Mouse (Mus musculus) layer of hippocampus, adult 11-12 months (tissue): ENCODE measurements around the gene Acsf3.
A peak's percentile ranks its signal among the peaks of the same experiment; 100 is the strongest.

Source experiments
- DNase-seq: peaks from one replicate; pipeline ENCODE4 v3.0.0; 2022; ENCODE audit warnings: low spot score

The Acsf3 gene

DNA sequence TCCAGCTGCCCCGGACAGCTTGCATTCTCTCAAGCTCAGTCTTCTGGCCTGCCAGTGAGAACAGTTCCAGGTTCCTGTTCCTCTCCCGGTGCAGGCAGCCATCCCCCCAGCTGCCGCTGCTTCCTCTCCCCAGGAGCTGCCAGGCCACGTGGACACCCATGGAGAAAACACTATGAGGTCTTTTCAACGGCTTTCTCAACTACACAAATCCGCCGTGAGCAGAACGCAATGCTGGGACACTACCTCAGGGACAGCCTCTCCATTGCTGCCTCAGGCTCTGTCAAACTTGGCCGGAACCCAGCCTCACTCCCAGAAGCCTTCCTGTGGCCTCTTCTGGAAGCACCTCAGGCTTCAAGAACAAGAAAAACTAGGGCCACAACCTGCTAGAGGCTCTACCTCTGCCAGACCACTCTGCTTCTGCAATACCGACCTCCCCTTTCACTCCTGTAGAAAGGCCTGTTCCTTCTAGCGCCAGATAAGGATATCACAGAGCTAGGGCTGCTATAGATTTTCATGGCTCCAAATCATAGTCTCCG lies 12.5 kb upstream of the Acsf3 start:
- peak; percentile 25 for DNase-seq

DNA sequence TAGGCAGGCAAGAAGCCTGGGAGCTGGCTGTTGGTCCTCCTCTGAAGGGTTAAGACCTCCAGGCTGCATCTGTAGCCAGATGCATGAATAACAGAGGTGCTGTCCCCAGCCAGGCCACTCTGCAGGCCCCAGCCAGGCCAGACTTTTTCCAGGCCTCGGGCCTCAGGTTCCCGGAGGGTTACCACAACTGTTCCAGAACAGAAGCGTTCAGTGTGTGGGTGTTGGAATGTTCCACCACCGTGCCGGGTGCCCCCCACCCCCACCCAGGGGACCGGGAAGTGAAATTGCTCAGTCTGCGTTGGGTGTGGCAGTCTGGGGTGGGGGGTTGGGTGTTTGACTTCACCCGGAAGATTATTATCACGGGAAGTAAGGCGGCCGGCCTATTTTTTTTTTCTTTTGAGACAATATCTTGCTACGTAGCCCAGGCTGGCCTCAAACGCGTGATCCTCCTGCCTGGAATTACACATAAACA lies 12.0 kb upstream of the Acsf3 start:
- no peak for DNase-seq

DNA sequence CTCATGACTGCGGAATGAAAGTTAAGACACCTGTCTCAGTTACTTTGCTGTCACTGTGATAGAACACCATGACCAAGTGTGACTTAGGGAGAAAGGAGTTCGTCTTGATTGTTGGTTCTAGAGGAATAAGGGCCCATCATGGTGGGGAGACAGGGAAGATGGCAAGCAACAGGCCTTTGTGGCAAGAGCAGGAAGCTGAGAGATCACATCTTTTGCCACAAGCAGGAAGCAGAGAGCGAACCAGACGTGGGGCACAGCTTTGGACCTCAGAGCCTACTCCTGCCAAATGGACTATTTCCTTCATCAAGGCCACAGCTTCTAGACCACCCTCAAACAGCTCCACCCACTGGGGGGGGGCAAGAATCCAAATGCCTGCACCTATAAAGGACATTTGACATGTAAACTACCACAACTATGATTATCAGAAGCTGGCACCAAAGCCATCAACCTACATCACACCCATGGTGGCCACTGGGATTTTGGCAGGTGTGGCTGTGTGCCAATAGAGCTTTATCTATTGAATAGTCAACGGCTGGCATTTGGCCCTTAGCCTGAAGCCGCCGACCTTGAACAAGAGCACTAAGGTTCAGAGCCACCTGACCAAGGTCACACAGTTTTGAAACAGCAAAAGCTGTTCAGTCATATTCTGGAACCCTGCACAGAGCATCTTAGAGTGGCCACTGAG lies 10.4 kb upstream of the Acsf3 start:
- DNase-seq: no peak

DNA sequence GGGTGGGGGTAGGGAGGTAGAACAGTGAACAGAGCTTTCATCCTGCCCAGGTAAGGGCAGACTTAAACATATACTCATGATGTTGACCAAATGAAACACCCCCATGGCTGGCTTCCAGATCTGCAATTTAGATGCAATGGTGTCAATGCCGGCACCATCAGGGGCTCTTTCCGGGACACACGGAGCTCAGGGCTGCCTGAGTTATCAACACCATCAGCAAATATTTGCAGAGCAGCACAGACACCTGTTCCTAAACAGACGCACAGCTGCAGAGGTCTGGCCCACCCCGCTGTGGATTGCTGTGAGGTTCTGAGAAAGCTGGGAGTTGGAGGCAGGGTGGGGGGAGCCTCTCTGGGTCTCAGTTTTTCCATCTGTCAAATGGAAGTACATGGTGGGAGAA lies 9.1 kb upstream of the Acsf3 start:
- DNase-seq: no peak

DNA sequence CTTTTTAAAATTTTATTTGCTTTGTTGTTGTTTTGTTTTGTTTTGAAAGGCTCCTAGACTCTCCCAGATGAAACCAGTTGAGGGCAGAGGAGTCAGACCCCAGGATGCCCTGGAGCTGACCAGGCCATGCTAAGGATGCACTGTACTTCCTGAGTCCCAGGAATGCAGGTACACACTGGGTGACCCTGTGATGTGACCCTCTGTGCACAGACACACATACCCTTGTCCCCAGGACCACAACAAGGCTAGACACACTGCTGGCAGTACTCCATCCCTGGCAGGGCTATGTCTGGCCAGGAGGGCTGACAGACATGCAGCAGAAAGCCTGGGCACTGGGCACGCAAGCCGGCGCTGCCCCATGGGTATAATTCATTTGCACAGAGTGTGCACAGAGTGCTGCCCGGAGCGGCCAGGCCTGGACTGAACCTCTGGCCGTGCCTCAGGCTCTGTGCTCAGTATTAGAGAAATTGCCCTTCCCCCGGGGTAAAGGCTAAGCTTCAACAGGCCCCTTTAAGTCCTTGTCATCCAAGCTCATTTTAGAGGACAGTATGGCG lies 8.6 kb upstream of the Acsf3 start:
- DNase-seq: no peak

DNA sequence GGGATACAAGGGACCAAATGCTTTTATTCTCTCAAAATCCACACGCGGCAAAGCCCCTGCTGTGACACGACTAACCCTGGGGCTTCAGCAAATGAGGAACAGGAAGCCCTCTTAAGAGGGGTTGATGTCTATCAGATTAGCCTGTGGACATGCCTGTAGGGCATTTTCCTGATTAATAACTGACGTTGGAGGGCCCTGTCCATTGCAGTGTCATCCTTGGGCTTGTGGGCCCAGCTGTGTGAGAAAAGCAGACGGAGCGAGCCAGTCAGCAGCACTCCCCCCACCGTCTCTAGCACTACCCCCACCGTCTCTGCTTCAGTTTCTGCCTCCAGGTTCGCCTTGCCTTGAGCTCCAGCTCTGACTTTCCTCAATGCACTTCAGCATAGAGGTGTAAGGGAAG lies 8.1 kb upstream of the Acsf3 start:
- no peak for DNase-seq

DNA sequence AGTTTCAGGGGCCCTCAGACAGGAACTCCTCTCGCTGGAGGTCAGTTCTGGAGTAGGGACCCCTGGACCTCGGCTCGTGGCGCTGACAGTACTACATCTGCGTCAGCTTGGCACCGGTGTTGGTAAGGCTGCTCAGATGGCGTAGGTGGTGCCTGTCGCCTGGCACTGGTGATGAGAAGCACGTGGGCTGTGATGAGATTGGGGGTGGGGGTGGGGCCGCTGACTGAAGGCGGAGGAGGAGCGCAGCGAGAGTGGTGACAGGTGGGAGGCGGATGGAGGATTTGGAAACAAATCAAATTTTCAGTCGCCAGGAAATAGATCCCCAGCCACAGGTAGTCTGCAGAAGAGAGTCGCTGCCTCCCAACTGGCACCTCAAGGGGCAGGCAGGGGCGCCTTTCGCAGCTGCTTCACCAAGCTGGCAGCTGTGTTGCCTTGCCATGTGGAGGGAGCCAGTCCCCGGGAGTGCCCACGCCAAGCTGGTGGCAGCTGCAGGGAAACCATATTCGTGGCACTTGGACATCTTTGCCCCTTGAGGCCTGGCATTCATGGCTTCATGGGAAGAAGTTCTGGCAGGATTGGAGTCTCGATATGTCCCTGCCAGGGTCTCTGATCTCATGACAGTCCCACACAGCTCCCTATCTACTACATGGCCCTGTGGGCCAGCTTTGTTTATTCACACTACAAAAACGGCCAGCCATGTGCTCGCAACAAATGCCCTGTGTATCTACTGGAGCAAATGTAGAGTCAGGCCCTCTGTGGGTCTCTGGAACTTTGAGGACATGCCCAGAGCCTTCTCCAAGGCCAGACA lies 5.8 kb upstream of the Acsf3 start:
- peak; percentile 64 for DNase-seq

- no peak for DNase-seq
Measured at GRCm38 (mm10) chr8:122772431-122773060, 2.7 kb upstream of the Acsf3 start.

- no peak for DNase-seq
Measured at GRCm38 (mm10) chr8:122777701-122778100, 2.4 kb downstream of the Acsf3 start.

DNA sequence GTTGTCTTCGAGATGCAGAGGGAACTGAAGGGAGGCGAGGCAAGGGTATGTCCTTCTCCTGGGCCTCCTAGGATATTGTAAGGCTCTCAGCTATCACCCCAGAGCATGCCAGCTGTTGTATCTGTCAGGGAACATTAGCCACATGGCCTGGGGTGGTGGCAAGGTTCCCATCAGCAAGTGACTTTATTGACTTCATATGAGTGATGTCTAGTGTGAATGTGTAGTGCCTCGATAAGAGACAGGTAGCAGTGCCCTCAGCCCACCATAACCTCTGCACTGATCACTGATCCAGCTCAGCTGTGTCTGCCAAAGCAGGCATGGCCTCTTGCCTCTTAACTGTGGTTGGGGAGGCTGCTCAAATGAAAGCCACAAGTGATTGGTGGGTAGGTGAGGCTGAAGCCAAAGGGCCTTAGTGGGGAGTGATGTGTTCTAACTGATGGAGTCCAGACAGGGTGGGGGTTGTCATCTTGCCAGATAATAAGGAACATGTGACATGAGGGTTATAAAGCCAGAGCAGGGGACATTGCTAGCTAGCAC lies 3.5 kb downstream of the Acsf3 start:
- DNase-seq: no peak

DNA sequence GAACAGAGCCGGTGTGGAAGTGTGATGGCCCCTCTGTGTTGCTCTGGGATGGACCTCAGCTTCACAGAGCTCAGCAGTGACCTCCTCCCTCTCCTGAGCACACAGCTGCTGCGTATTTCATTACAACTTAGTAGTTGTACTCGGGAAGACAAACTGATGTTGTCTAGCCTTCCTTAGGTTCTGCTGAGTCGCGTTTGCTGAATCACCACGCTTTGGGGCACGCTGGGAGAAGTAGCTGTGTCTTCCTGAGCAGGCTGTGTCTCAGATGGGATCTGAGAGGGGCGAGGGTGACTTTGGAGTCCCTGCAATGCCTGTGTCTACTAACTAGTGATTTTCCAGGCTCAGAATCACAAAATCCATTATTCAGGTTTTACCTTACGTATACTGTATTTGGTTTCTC lies 4.0 kb downstream of the Acsf3 start:
- no peak for DNase-seq

- no peak for DNase-seq
Measured at GRCm38 (mm10) chr8:122784756-122785155, 9.5 kb downstream of the Acsf3 start.

- no peak for DNase-seq
Measured at GRCm38 (mm10) chr8:122789796-122790195, 14.5 kb downstream of the Acsf3 start.

DNA sequence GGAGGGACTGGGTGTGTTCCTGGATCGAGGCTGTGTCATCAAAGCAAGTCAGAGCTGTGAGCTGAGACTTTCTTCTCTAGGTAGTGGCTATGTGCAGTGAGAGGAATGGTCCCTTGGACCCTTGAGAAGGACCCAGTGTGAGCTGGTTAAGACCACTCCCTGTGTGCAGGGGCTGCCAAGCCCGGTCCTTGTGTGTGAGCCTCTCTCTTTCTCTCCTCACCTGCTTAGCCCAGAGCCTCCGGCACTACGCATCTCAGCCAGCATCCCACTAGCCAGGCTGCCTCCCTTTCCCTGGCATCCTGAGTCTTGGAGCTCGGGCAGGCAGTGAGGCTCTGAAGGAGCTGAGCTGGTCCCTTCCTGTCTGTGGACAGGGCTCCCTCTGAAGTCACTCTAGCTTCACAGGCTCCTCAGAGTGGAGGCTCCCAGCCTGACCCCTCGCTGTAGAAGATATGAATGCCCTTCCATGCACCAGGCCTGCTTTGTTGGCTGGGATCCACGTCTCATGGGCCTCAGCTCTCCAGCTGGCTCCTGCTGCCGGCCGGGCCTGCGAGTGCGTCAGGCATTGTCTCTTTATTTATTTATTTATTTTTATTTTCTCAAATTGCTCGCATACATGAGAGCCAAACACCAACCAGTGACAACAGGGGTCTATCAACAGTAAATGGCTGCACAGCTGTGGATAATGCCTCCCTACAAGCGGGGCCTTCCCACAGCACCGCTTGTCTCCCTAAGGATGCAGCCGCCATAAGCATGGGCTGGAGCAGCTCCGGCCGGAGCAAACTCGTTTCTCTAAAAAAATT lies 18.3 kb downstream of the Acsf3 start:
- peak; percentile 40 for DNase-seq

- DNase-seq: no peak
Measured at GRCm38 (mm10) chr8:122794175-122794454, 18.8 kb downstream of the Acsf3 start.

DNA sequence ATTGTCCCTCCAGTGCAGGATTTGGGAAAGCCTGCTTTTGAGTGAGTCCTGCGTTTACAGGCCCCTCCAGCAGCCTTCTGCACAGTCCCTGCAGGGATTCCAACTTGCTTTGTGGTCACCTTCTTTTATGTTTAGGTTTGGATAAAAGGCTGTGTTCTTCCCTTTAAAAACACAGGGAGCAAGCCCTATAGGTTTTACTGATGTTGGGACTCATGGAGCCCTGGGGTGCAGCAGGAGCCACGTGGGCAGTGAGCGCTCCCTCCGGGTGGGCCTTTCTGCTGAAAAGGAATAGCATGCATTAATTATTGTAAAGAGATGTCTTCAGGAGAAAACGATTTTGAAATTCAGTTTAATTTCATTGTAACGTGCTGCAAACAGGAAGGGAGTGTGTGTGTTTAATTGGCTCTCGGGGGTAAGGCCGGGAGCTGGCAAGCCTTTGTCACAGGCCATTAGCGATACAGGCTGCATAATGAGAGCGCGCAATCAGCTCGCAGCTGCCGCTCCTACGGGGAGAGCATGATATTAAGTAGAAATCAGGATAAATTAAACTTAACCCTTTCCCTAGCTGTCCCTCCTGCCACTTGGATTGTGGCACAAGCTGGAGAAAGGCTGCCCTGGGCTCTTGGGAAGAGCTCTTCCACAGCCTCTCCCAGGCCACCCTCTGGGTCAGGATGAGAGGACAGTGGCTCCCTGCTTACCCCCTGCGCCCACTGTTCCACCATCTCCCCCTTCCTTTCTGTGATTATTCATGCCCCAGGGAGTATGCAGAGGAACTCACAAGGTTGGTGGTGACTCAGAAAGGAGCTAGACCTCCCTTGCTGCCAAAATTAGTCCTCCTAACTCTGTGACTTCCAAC lies 28.8 kb downstream of the Acsf3 start:
- DNase-seq: no peak

DNA sequence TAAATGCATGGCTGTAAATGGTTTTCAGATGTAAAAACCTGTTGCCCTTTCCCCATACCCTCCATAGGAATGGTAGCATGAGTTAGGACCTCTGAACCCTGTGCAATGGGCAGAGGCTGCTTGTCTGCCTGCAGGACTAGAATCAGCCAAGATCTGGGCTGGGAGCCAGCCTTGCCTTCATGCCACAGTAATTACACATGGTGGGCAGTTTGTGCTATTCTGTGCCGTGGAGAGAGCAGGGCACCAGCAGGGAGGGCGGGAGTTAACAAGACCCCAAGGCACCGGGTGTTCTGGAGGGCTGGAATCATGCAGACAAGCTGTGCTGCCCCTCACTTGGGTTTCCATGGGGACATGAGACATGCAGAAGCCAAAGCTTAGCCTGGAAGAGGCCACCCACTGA lies 30.1 kb downstream of the Acsf3 start:
- peak; percentile 36 for DNase-seq

GRCm38 (mm10) chr8:122806956-122807538 lies 31.8 kb downstream of the Acsf3 start:
- no peak for DNase-seq

GRCm38 (mm10) chr8:122807907-122808306 lies 32.6 kb downstream of the Acsf3 start:
- DNase-seq: no peak

- DNase-seq: no peak
Measured at GRCm38 (mm10) chr8:122810376-122810775, 35.1 kb downstream of the Acsf3 start.
